Mouse (Mus musculus): ENCODE results near the gene Anxa9. TPM values are rescaled to one million over a fixed set of nuclear protein-coding genes. Genes with fewer than 3 reads are reported as not detected.

Gene Anxa9
- polyA plus RNA-seq (2014; fragmentation: Illumina TruSeq; extraction: RNeasy Lipid Tissue Mini Kit (QIAGEN cat#74804); ENCODE audit: low read depth, low replicate concordance) = 3.2 TPM

GRCm38 (mm10) chr3:95307100-95307499 is at the start of gene Anxa9:
Gene Anxa9, minus strand, starts transcription at chr3:95307176.

GRCm38 (mm10) chr3:95314486-95315093 is 7.6 kb upstream of the Anxa9 start, which contains the start of gene Cers2:
Gene Cers2, plus strand, starts transcription at chr3:95314791.

GRCm38 (mm10) chr3:95281216-95282126 is 25.5 kb downstream of the Anxa9 start, which contains the start of the genes Mindy1 and Prune1:
Gene Mindy1, plus strand, starts transcription at chr3:95281345.
Gene Prune1, minus strand, starts transcription at chr3:95282076.

GRCm38 (mm10) chr3:95250783-95251424 is 56.1 kb downstream of the Anxa9 start, which contains the start of gene Bnipl:
Gene Bnipl, minus strand, starts transcription at chr3:95251193.

Other genes with a start within 250 kb of the Anxa9 start
- 13.8 TPM for gene Pip5k1a, start 200.2 kb downstream of the Anxa9 start, polyA plus RNA-seq (2014; fragmentation: Illumina TruSeq; extraction: RNeasy Lipid Tissue Mini Kit (QIAGEN cat#74804); ENCODE audit: low read depth, low replicate concordance)
- 6.2 TPM for gene Vps72, start 196.2 kb downstream of the Anxa9 start, polyA plus RNA-seq (2014; fragmentation: Illumina TruSeq; extraction: RNeasy Lipid Tissue Mini Kit (QIAGEN cat#74804); ENCODE audit: low read depth, low replicate concordance)
- 4.3 TPM for gene Tmod4, start 182.7 kb downstream of the Anxa9 start, polyA plus RNA-seq (2014; fragmentation: Illumina TruSeq; extraction: RNeasy Lipid Tissue Mini Kit (QIAGEN cat#74804); ENCODE audit: low read depth, low replicate concordance)
- 18.9 TPM for gene Scnm1, start 173.2 kb downstream of the Anxa9 start, polyA plus RNA-seq (2014; fragmentation: Illumina TruSeq; extraction: RNeasy Lipid Tissue Mini Kit (QIAGEN cat#74804); ENCODE audit: low read depth, low replicate concordance)
- 2.3 TPM for gene Lysmd1, start 173.1 kb downstream of the Anxa9 start, polyA plus RNA-seq (2014; fragmentation: Illumina TruSeq; extraction: RNeasy Lipid Tissue Mini Kit (QIAGEN cat#74804); ENCODE audit: low read depth, low replicate concordance)
- gene Tnfaip8l2, start 164.8 kb downstream of the Anxa9 start, polyA plus RNA-seq (2014; fragmentation: Illumina TruSeq; extraction: RNeasy Lipid Tissue Mini Kit (QIAGEN cat#74804); ENCODE audit: low read depth, low replicate concordance) = not detected
- gene Sema6c, start 146.7 kb downstream of the Anxa9 start, polyA plus RNA-seq (2014; fragmentation: Illumina TruSeq; extraction: RNeasy Lipid Tissue Mini Kit (QIAGEN cat#74804); ENCODE audit: low read depth, low replicate concordance) = 1.3 TPM
- gene Gabpb2, start 89.3 kb downstream of the Anxa9 start, polyA plus RNA-seq (2014; fragmentation: Illumina TruSeq; extraction: RNeasy Lipid Tissue Mini Kit (QIAGEN cat#74804); ENCODE audit: low read depth, low replicate concordance) = 11.1 TPM
- 17.4 TPM for gene Cdc42se1, start 78.4 kb downstream of the Anxa9 start, polyA plus RNA-seq (2014; fragmentation: Illumina TruSeq; extraction: RNeasy Lipid Tissue Mini Kit (QIAGEN cat#74804); ENCODE audit: low read depth, low replicate concordance)
- gene Mllt11, start 75.0 kb downstream of the Anxa9 start, polyA plus RNA-seq (2014; fragmentation: Illumina TruSeq; extraction: RNeasy Lipid Tissue Mini Kit (QIAGEN cat#74804); ENCODE audit: low read depth, low replicate concordance) = 185 TPM
- gene Gm128, start 65.6 kb downstream of the Anxa9 start, polyA plus RNA-seq (2014; fragmentation: Illumina TruSeq; extraction: RNeasy Lipid Tissue Mini Kit (QIAGEN cat#74804); ENCODE audit: low read depth, low replicate concordance) = 57.5 TPM
- 0.28 TPM for gene Bnipl, start 56.0 kb downstream of the Anxa9 start, polyA plus RNA-seq (2014; fragmentation: Illumina TruSeq; extraction: RNeasy Lipid Tissue Mini Kit (QIAGEN cat#74804); ENCODE audit: low read depth, low replicate concordance)
- 45.4 TPM for gene Mindy1, start 25.8 kb downstream of the Anxa9 start, polyA plus RNA-seq (2014; fragmentation: Illumina TruSeq; extraction: RNeasy Lipid Tissue Mini Kit (QIAGEN cat#74804); ENCODE audit: low read depth, low replicate concordance)
- gene Prune1, start 25.1 kb downstream of the Anxa9 start, polyA plus RNA-seq (2014; fragmentation: Illumina TruSeq; extraction: RNeasy Lipid Tissue Mini Kit (QIAGEN cat#74804); ENCODE audit: low read depth, low replicate concordance) = 8.2 TPM
- gene Cers2, start 7.6 kb upstream of the Anxa9 start, polyA plus RNA-seq (2014; fragmentation: Illumina TruSeq; extraction: RNeasy Lipid Tissue Mini Kit (QIAGEN cat#74804); ENCODE audit: low read depth, low replicate concordance) = 30.2 TPM
- 35.8 TPM for gene Setdb1, start 50.0 kb upstream of the Anxa9 start, polyA plus RNA-seq (2014; fragmentation: Illumina TruSeq; extraction: RNeasy Lipid Tissue Mini Kit (QIAGEN cat#74804); ENCODE audit: low read depth, low replicate concordance)
- gene 4930558C23Rik, start 95.7 kb upstream of the Anxa9 start, polyA plus RNA-seq (2014; fragmentation: Illumina TruSeq; extraction: RNeasy Lipid Tissue Mini Kit (QIAGEN cat#74804); ENCODE audit: low read depth, low replicate concordance) = 414 TPM
- 18.7 TPM for gene Arnt, start 127.2 kb upstream of the Anxa9 start, polyA plus RNA-seq (2014; fragmentation: Illumina TruSeq; extraction: RNeasy Lipid Tissue Mini Kit (QIAGEN cat#74804); ENCODE audit: low read depth, low replicate concordance)
- 1.9 TPM for gene Ctsk, start 192.1 kb upstream of the Anxa9 start, polyA plus RNA-seq (2014; fragmentation: Illumina TruSeq; extraction: RNeasy Lipid Tissue Mini Kit (QIAGEN cat#74804); ENCODE audit: low read depth, low replicate concordance)
- gene Ctss, start 219.6 kb upstream of the Anxa9 start, polyA plus RNA-seq (2014; fragmentation: Illumina TruSeq; extraction: RNeasy Lipid Tissue Mini Kit (QIAGEN cat#74804); ENCODE audit: low read depth, low replicate concordance) = 10.9 TPM

Measured in testis, adult 10 weeks (tissue).